In the genomic region with DNA sequence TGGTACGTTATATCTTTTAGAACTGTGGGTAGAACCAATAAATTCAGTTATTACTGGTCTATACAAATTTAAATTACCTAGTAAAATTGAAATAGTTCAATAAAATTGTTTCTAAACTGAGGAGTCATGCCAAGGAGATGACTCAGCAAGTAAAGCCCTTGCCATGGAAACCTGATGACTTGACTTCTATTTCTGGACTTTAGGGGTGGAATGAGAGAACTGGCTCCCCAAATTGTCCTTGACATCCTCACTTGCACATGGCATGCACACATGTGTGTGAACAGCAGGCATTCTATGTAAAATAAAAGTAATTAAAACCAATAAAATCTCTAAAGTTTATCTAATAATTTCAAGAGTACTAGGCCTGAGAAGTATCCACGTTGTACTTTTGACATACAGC, we compare ENCODE assay signal across 16 mouse cellular contexts.
A peak's percentile ranks its signal among the peaks of the same experiment; 100 is the strongest.
DNase-seq lines count a peak whose midpoint lies in the region; TF ChIP-seq lines count a peak whose summit lies in the region.
"Had no signal": no experiment of that assay in that cellular context is flagged by ENCODE, and none has a peak within 500 bp of the region (broad histone marks: within the 10 kb centered on the region; RNA-seq: fewer than 3 reads in every experiment).

No protein-coding gene starts in this region.

- in situ Hi-C loops in ES-E14 (cut with MboI; ENCODE audit: low sequenced_read_pairs in 2 of 2, unreplicated experiment in 2 of 2) = no loop called here

- no peak overlapping the region for H3K27ac ChIP-seq in ES-E14 (ENCODE audit: insufficient read depth, low read depth, low read length, poor library complexity, severe bottlenecking)
- H3K27ac ChIP-seq: embryonic facial prominence, embryonic 13.5 days; limb, embryonic 10.5 days; macrophage; midbrain, embryonic 15.5 days; neural tube, embryonic 12.5 days had no signal

- H3K4me1 ChIP-seq in ES-E14 (ENCODE audit: control insufficient read depth in 2 of 2, insufficient read depth in 2 of 2, low read length in 2 of 2, poor library complexity in 1 of 2) = no peaks in the 10 kb centered on the region
- H3K4me1 ChIP-seq: embryonic facial prominence, embryonic 13.5 days; limb, embryonic 10.5 days; midbrain, embryonic 15.5 days; neural tube, embryonic 12.5 days had no signal

- no peaks in the 10 kb centered on the region for H3K36me3 ChIP-seq in ES-E14 (ENCODE audit: control insufficient read depth, insufficient read depth, low read length, poor library complexity, severe bottlenecking)
- H3K36me3 ChIP-seq: embryonic facial prominence, embryonic 13.5 days; limb, embryonic 10.5 days; midbrain, embryonic 15.5 days; neural tube, embryonic 12.5 days had no signal

- no peak overlapping the region for H3K4me3 ChIP-seq in ES-E14 (ENCODE audit: insufficient read depth in 1 of 2, low read depth in 1 of 2, low read length in 2 of 2, poor library complexity in 1 of 2, severe bottlenecking in 1 of 2)
- H3K4me3 ChIP-seq: embryonic facial prominence, embryonic 13.5 days; limb, embryonic 10.5 days; midbrain, embryonic 15.5 days; neural tube, embryonic 12.5 days had no signal

- H3K9ac ChIP-seq in ES-E14 (ENCODE audit: insufficient read depth, low read depth, low read length, poor library complexity, severe bottlenecking) = no peak overlapping the region
- H3K9ac ChIP-seq: embryonic facial prominence, embryonic 13.5 days; midbrain, embryonic 15.5 days; neural tube, embryonic 12.5 days had no signal

- peak; percentile 29 for DNase-seq in cerebellum, adult 9-10 months
- DNase-seq in cerebellum, adult 11-12 months = no peak
- peak; percentile 11 to 46 for DNase-seq in layer of hippocampus, adult 18-20 months (ENCODE audit: low spot score in 2 of 2)
- no peak for DNase-seq in layer of hippocampus, adult 11-12 months (ENCODE audit: low spot score)
- no peak for DNase-seq in ES-E14 (ENCODE audit: low read depth, low spot score)
- DNase-seq in c-Kit-positive CD71-positive TER-119-positive erythroid progenitor cells, embryonic 14.5 days (ENCODE audit: low spot score) = peak; percentile 7
- DNase-seq in lung, postnatal 4 days = no peak
- DNase-seq in thymus, postnatal 10 days (ENCODE audit: low spot score in 2 of 2) = no peak
- DNase-seq: heart, postnatal 4 days; kidney, adult 9 months; thymus, postnatal 4 days had no signal

- H3K9me3 ChIP-seq in ES-E14 (ENCODE audit: control insufficient read depth, insufficient read depth, low read depth, low read length) = no peaks in the 10 kb centered on the region
- H3K9me3 ChIP-seq: embryonic facial prominence, embryonic 13.5 days; limb, embryonic 10.5 days; midbrain, embryonic 15.5 days; neural tube, embryonic 12.5 days had no signal

TF ChIP-seq in ES-E14, 5 proteins besides CTCF, POLR2A, EP300 and RAD21:
- 0 out of 2 replicates have a peak, but pooled peaks have one; percentile 25 for TF ChIP-seq MAFK (IDR thresholded peaks at IDR 0.05; ENCODE audit: insufficient read depth, low read depth, low read length)
- TF ChIP-seq HCFC1 (IDR thresholded peaks at IDR 0.05; ENCODE audit: borderline replicate concordance, insufficient read depth, low read length) = no peak

Comparison
In these comparisons a context has a peak if more than half of its experiments do, and no peak if none do; other contexts are left out.
1. DNase-seq: peak in cerebellum, adult 9-10 months (single experiment), layer of hippocampus, adult 18-20 months (2 of 2) and c-Kit-positive CD71-positive TER-119-positive erythroid progenitor cells, embryonic 14.5 days (single experiment); none in cerebellum, adult 11-12 months (single experiment), layer of hippocampus, adult 11-12 months (single experiment), ES-E14 (single experiment), lung, postnatal 4 days (0 of 2) and thymus, postnatal 10 days (0 of 2).